Mouse (Mus musculus): ENCODE results near the gene Afap1l2.

DNA sequence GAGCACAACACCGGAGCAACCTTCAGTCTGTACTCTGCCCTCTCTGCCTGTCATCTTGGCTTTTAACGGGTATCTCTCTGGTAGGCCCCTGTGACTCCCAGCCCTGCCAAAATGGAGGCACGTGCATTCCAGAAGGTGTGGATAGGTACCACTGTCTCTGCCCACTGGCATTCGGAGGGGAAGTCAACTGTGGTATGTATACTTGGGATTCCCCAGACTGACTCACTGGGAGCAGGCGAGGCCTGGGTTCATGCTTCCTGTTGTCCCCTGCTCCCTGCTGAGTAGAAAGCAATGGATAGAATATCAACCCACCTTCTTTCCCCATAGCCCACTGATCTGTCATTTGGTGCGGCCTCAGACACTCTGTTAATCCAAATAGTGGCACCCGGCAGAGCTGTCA lies 102.6 kb downstream of the Afap1l2 start:
- TF ChIP-seq CTCF (IDR thresholded peaks at IDR 0.05): no peak
- TF ChIP-seq EP300 (IDR thresholded peaks at IDR 0.05): no peak

All from lung, postnatal 0 days (tissue).